Mouse (Mus musculus): ENCODE data around the gene Wwc2. TPM values are rescaled to one million over a fixed set of nuclear protein-coding genes. Genes with fewer than 3 reads are reported as not detected.
A peak's percentile ranks its signal among the peaks of the same experiment; 100 is the strongest.

Wwc2 gene
- polyA plus RNA-seq, 1 experiment from 2014 or later: 1.8 TPM

DNA sequence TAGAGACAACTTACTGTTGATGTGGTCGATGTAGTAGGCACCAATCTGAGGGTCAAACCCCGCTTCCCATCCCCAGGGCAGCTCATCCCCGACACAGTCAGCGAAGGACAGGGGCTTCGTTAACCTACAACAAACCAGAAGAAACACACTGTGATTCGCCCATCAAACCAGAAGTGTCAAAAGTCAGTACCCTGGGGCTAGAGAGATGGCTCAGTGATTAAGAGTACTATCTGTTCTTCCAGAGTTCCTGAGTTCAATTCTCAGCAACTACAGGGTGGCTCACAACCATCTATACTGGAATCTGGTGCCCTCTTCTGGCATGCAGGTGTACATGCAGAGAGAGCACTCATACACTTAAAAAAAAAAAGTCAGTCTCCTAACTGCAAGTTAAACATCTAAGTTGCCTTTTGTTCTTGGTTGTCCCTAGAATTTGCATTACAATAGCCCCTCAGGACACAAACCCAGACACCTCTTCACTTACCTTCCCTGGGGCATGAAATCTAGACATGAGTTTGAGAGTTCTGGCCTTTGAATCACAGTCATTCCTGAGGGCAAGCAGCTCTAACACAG lies 70.1 kb downstream of the Wwc2 start:
- H3K36me3 ChIP-seq (replicated peaks; ENCODE audit: insufficient read depth, low read length): no peaks in the 10 kb centered on the region
- no peak overlapping the region for H3K4me3 ChIP-seq (ENCODE audit: low read depth, low read length)
- 83% methylated on average over 6 of the region's 6 CpGs for WGBS (ENCODE audit: insufficient replicate concordance)
- DNase-seq: no peak
- no peaks in the 10 kb centered on the region for H3K27me3 ChIP-seq (ENCODE audit: insufficient read depth, low read length)
- TF ChIP-seq EP300 (IDR thresholded peaks at IDR 0.05; ENCODE audit: low read depth) (no peak), CTCF (IDR thresholded peaks at IDR 0.05; ENCODE audit: low read depth) (peak; percentile 36)
- ATAC-seq: no peak
- H3K9me3 ChIP-seq (ENCODE audit: low read length): no peaks in the 10 kb centered on the region
- H3K9ac ChIP-seq (replicated peaks): no peak overlapping the region
- H3K27ac ChIP-seq (ENCODE audit: low read depth): no peak overlapping the region
- H3K4me2 ChIP-seq (ENCODE audit: low read depth, low read length): no peak overlapping the region
- no peaks in the 10 kb centered on the region; the same call in 1 of the 2 replicates for H3K4me1 ChIP-seq (ENCODE audit: insufficient read depth)

- Histone ChIP-seq H3K4me3 (ENCODE audit: low read depth, low read length) (no peak overlapping the region), H3K36me3 (replicated peaks; ENCODE audit: insufficient read depth, low read length) (no peaks in the 10 kb centered on the region), H3K4me1 (ENCODE audit: insufficient read depth) (peaks cover 3% of the 10 kb centered on the region), H3K9ac (replicated peaks) (no peak overlapping the region), H3K27me3 (ENCODE audit: insufficient read depth, low read length) (no peaks in the 10 kb centered on the region), H3K27ac (ENCODE audit: low read depth) (no peak overlapping the region), H3K4me2 (ENCODE audit: low read depth, low read length) (peak overlapping the region; percentile 33; the same call in 1 of the 2 replicates), H3K9me3 (ENCODE audit: low read length) (no peaks in the 10 kb centered on the region)
- ATAC-seq (peak; percentile 33), DNase-seq (no peak)
- no peak for TF ChIP-seq CTCF (IDR thresholded peaks at IDR 0.05; ENCODE audit: low read depth)
- TF ChIP-seq EP300 (IDR thresholded peaks at IDR 0.05; ENCODE audit: low read depth): no peak
- WGBS (ENCODE audit: insufficient replicate concordance): 41% methylated on average over 19 of the region's 19 CpGs
These were observed 73.4 kb downstream of the Wwc2 start for GRCm38 (mm10) chr8:47917060-47918035.

DNA sequence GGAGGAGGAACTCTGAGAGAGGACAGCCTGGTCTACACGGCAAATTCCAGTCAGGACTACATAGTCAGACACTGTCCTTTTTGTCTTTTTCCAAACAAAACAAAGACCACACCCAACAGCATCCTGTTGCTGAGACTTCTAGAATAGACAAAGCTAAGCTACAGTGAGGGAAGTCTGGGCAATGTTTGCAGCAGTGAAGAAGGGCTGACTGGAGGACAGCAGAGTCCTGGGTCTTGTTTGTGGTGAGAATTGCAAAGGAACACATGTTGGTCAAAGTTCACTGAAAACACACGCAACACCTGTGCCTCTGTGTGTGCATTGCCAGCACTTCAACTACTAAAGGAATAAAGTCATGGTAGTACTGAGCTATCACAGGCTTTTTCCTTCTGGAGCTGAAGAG lies 75.2 kb downstream of the Wwc2 start:
- Histone ChIP-seq H3K9me3 (ENCODE audit: low read length) (no peaks in the 10 kb centered on the region), H3K4me1 (ENCODE audit: insufficient read depth) (peaks cover 3% of the 10 kb centered on the region), H3K4me3 (ENCODE audit: low read depth, low read length) (no peak overlapping the region), H3K9ac (replicated peaks) (no peak overlapping the region), H3K27me3 (ENCODE audit: insufficient read depth, low read length) (no peaks in the 10 kb centered on the region), H3K36me3 (replicated peaks; ENCODE audit: insufficient read depth, low read length) (no peaks in the 10 kb centered on the region), H3K27ac (ENCODE audit: low read depth) (no peak overlapping the region), H3K4me2 (ENCODE audit: low read depth, low read length) (no peak overlapping the region)
- 59% methylated on average over 2 of the region's 2 CpGs for WGBS (ENCODE audit: insufficient replicate concordance)
- no peak for DNase-seq
- TF ChIP-seq EP300 (IDR thresholded peaks at IDR 0.05; ENCODE audit: low read depth) (no peak), CTCF (IDR thresholded peaks at IDR 0.05; ENCODE audit: low read depth) (no peak)
- peak; percentile 78 for ATAC-seq

- TF ChIP-seq EP300 (IDR thresholded peaks at IDR 0.05; ENCODE audit: low read depth): no peak
- no peak for TF ChIP-seq CTCF (IDR thresholded peaks at IDR 0.05; ENCODE audit: low read depth)
- no peaks in the 10 kb centered on the region for H3K27me3 ChIP-seq (ENCODE audit: insufficient read depth, low read length)
- H3K9ac ChIP-seq (replicated peaks): no peak overlapping the region
- no peaks in the 10 kb centered on the region for H3K9me3 ChIP-seq (ENCODE audit: low read length)
- ATAC-seq: no peak
- 78% methylated on average over 7 of the region's 7 CpGs for WGBS (ENCODE audit: insufficient replicate concordance)
- no peak for DNase-seq
- H3K4me2 ChIP-seq (ENCODE audit: low read depth, low read length): no peak overlapping the region
- H3K36me3 ChIP-seq (replicated peaks; ENCODE audit: insufficient read depth, low read length): no peaks in the 10 kb centered on the region
- H3K27ac ChIP-seq (ENCODE audit: low read depth): no peak overlapping the region
- H3K4me3 ChIP-seq (ENCODE audit: low read depth, low read length): no peak overlapping the region
- H3K4me1 ChIP-seq (ENCODE audit: insufficient read depth): peaks cover 3% of the 10 kb centered on the region
These were observed 75.8 kb downstream of the Wwc2 start for GRCm38 (mm10) chr8:47914946-47915345.

GRCm38 (mm10) chr8:47914161-47914560 lies 76.6 kb downstream of the Wwc2 start:
- peak; percentile 77 for ATAC-seq
- DNase-seq: no peak
- TF ChIP-seq EP300 (IDR thresholded peaks at IDR 0.05; ENCODE audit: low read depth): no peak
- no peak for TF ChIP-seq CTCF (IDR thresholded peaks at IDR 0.05; ENCODE audit: low read depth)
- H3K9ac ChIP-seq (replicated peaks): no peak overlapping the region
- H3K4me3 ChIP-seq (ENCODE audit: low read depth, low read length): no peak overlapping the region
- peaks cover 6% of the 10 kb centered on the region; the same call in 1 of the 2 replicates for H3K9me3 ChIP-seq (ENCODE audit: low read length)
- peaks cover 3% of the 10 kb centered on the region for H3K4me1 ChIP-seq (ENCODE audit: insufficient read depth)
- H3K36me3 ChIP-seq (replicated peaks; ENCODE audit: insufficient read depth, low read length): no peaks in the 10 kb centered on the region
- no peaks in the 10 kb centered on the region for H3K27me3 ChIP-seq (ENCODE audit: insufficient read depth, low read length)
- 69% methylated on average over 8 of the region's 8 CpGs for WGBS (ENCODE audit: insufficient replicate concordance)
- H3K4me2 ChIP-seq (ENCODE audit: low read depth, low read length): no peak overlapping the region
- H3K27ac ChIP-seq (ENCODE audit: low read depth): no peak overlapping the region

DNA sequence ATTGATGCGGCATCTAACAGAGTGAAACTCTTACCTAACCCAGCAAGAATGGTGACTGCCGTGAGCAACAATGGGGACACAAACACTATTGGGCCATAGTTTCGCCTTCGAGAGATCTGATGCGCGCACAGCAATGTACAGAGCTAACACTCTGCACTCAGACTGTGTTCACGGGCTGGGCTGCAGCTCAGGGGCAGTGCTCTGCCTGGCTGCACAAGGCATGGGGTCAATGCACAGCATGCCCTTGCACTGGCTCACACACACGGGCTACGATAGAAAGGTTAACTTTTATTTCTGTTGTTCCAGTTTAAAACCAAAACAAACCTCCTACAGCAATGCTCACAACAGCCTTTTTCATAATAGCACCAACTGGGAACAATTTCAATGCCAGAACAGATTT lies 77.1 kb downstream of the Wwc2 start:
- Histone ChIP-seq H3K4me1 (ENCODE audit: insufficient read depth) (peaks cover 3% of the 10 kb centered on the region), H3K9me3 (ENCODE audit: low read length) (peaks cover 6% of the 10 kb centered on the region; the same call in 1 of the 2 replicates), H3K27me3 (ENCODE audit: insufficient read depth, low read length) (no peaks in the 10 kb centered on the region), H3K27ac (ENCODE audit: low read depth) (no peak overlapping the region), H3K36me3 (replicated peaks; ENCODE audit: insufficient read depth, low read length) (no peaks in the 10 kb centered on the region), H3K4me3 (ENCODE audit: low read depth, low read length) (no peak overlapping the region), H3K9ac (replicated peaks) (no peak overlapping the region), H3K4me2 (ENCODE audit: low read depth, low read length) (no peak overlapping the region)
- TF ChIP-seq EP300 (IDR thresholded peaks at IDR 0.05; ENCODE audit: low read depth) (no peak), CTCF (IDR thresholded peaks at IDR 0.05; ENCODE audit: low read depth) (no peak)
- WGBS (ENCODE audit: insufficient replicate concordance): 90% methylated on average over 9 of the region's 9 CpGs
- DNase-seq (no peak), ATAC-seq (no peak)

Measured in liver, postnatal 0 days (tissue).